Mouse (Mus musculus) gastrocnemius, postnatal 14 days (tissue): ENCODE measurements around the gene Stard10. TPM values are rescaled to one million over a fixed set of nuclear protein-coding genes. Genes with fewer than 3 reads are reported as not detected.

Experiments
- DNase-seq: peaks from one replicate; pipeline ENCODE4 v3.0.0; 2021; ENCODE audit warnings: mixed read lengths
- intact Hi-C: fragments of 180-260 bp; cut with DNase I; formaldehyde crosslinking; loops from one replicate; pipeline ENCODE4 v1.15.1; 2025; ENCODE audit warnings: low total_unique reads
- total RNA-seq, 2 experiments: library from RNA; stranded (reverse); gene quantifications; 2 replicates each; pipeline ENCODE4 v1.2.3; 2021

Gene Stard10
- total RNA-seq, 2 experiments from 2014 or later, result 19.1 to 19.9 TPM

GRCm38 (mm10) chr7:101298375-101298774, 18.5 kb upstream of the Stard10 start:
- no peak for DNase-seq
- intact Hi-C loops, result no loop called here

GRCm38 (mm10) chr7:101301361-101301880, 15.5 kb upstream of the Stard10 start:
- intact Hi-C loops, result no loop called here
- DNase-seq, result no peak

- intact Hi-C loops, result no loop called here
- DNase-seq, result peak; percentile 91
These were observed 14.9 kb upstream of the Stard10 start, which contains the start of gene Atg16l2 for GRCm38 (mm10) chr7:101301881-101302456. Gene Atg16l2, minus strand, starts transcription at chr7:101302251.

- intact Hi-C loops, result no loop called here
- DNase-seq, result no peak
These were observed 14.2 kb upstream of the Stard10 start for GRCm38 (mm10) chr7:101302691-101303090.

- no peak for DNase-seq
- intact Hi-C loops, result no loop called here
These were observed 10.0 kb upstream of the Stard10 start for GRCm38 (mm10) chr7:101306841-101307240.

- intact Hi-C loops, result no loop called here
- DNase-seq, result no peak
These were observed 6.9 kb upstream of the Stard10 start for GRCm38 (mm10) chr7:101309985-101310326.

- peak; percentile 97 for DNase-seq
- intact Hi-C loops, result no loop called here
These were observed 6.4 kb upstream of the Stard10 start for GRCm38 (mm10) chr7:101310327-101311028.

- intact Hi-C loops, result no loop called here
- DNase-seq, result no peak
These were observed 5.8 kb upstream of the Stard10 start for GRCm38 (mm10) chr7:101311061-101311460.

- intact Hi-C loops, result loop anchor here (2.0 kb wide), 1 partner anchor 60 kb away; no protein-coding TSS in a partner anchor
- no peak for DNase-seq
These were observed 3.9 kb upstream of the Stard10 start for GRCm38 (mm10) chr7:101313033-101313432.

GRCm38 (mm10) chr7:101314396-101314795, 2.5 kb upstream of the Stard10 start:
- intact Hi-C loops, result no loop called here
- DNase-seq, result no peak

GRCm38 (mm10) chr7:101315699-101316098, 1.2 kb upstream of the Stard10 start:
- intact Hi-C loops, result no loop called here
- no peak for DNase-seq

GRCm38 (mm10) chr7:101316591-101317001, 290 bp upstream of the Stard10 start:
- intact Hi-C loops, result no loop called here

GRCm38 (mm10) chr7:101318848-101319247, 2.0 kb downstream of the Stard10 start:
- no peak for DNase-seq
- intact Hi-C loops, result no loop called here

More at GRCm38 (mm10) chr7:101316591-101317001, 290 bp upstream of the Stard10 start:
- DNase-seq, result no peak

- DNase-seq, result no peak
- intact Hi-C loops, result no loop called here
These were observed 2.9 kb downstream of the Stard10 start for GRCm38 (mm10) chr7:101319796-101320195.

- intact Hi-C loops, result no loop called here
- no peak for DNase-seq
These were observed 3.7 kb downstream of the Stard10 start for GRCm38 (mm10) chr7:101320399-101321217.

- intact Hi-C loops, result no loop called here
- DNase-seq, result no peak
These were observed 4.4 kb downstream of the Stard10 start for GRCm38 (mm10) chr7:101321218-101321827.

GRCm38 (mm10) chr7:101323141-101323594, 6.3 kb downstream of the Stard10 start:
- DNase-seq, result no peak
- intact Hi-C loops, result no loop called here

- intact Hi-C loops, result no loop called here
- peak; percentile 46 for DNase-seq
These were observed 7.5 kb downstream of the Stard10 start for GRCm38 (mm10) chr7:101324142-101324962.

GRCm38 (mm10) chr7:101326006-101326405, 9.1 kb downstream of the Stard10 start:
- intact Hi-C loops, result no loop called here
- no peak for DNase-seq
